Mouse (Mus musculus) right cerebral cortex, adult 2 months (tissue): ENCODE data around the gene Slc44a5.

Source experiments
- DNase-seq, 2 experiments: peaks; one replicate each; pipeline ENCODE4 v3.0.0; 2021 to 2022; ENCODE audit warnings: low spot score in 2 of 2

Gene Slc44a5

GRCm38 (mm10) chr3:154298490-154298889 is 325.3 kb downstream of the Slc44a5 start:
- no peak for DNase-seq

GRCm38 (mm10) chr3:154300006-154300405 is 326.8 kb downstream of the Slc44a5 start:
- no peak for DNase-seq

- DNase-seq = no peak
Observed at GRCm38 (mm10) chr3:154301102-154301501, 327.9 kb downstream of the Slc44a5 start.

GRCm38 (mm10) chr3:154305163-154305884 is 332.1 kb downstream of the Slc44a5 start:
- no peak for DNase-seq

- no peak for DNase-seq
Observed at GRCm38 (mm10) chr3:154317651-154318248, 344.5 kb downstream of the Slc44a5 start.
